Mouse (Mus musculus): ENCODE measurements around the gene Tff1. TPM values are rescaled to one million over a fixed set of nuclear protein-coding genes. Genes with fewer than 3 reads are reported as not detected.

Tff1 gene
- polyA plus RNA-seq, 1 experiment from 2014 or later: not detected

- Histone ChIP-seq H3K4me2 (ENCODE audit: low read depth, low read length) (peak overlapping the region; percentile 63), H3K27me3 (ENCODE audit: insufficient read depth, low read length) (no peaks in the 10 kb centered on the region), H3K9ac (replicated peaks) (no peak overlapping the region), H3K27ac (ENCODE audit: low read depth) (peak overlapping the region; percentile 72), H3K4me3 (ENCODE audit: low read depth, low read length) (0 out of 2 replicates have a peak overlapping the region, but pooled peaks have one; percentile 11), H3K36me3 (replicated peaks; ENCODE audit: insufficient read depth, low read length) (no peaks in the 10 kb centered on the region), H3K4me1 (ENCODE audit: insufficient read depth) (peaks cover 5% of the 10 kb centered on the region; the same call in 1 of the 2 replicates), H3K9me3 (ENCODE audit: low read length) (no peaks in the 10 kb centered on the region)
- ATAC-seq (peak; percentile 97), DNase-seq (peak; percentile 57)
- 43% methylated on average over 5 of the region's 5 CpGs for WGBS (ENCODE audit: insufficient replicate concordance)
- TF ChIP-seq CTCF (IDR thresholded peaks at IDR 0.05; ENCODE audit: low read depth) (no peak), EP300 (IDR thresholded peaks at IDR 0.05; ENCODE audit: low read depth) (no peak)
Observed at GRCm38 (mm10) chr17:31152512-31152911, 12.6 kb downstream of the Tff1 start.

GRCm38 (mm10) chr17:31145998-31146397 lies 19.1 kb downstream of the Tff1 start:
- Histone ChIP-seq H3K4me3 (ENCODE audit: low read depth, low read length) (no peak overlapping the region), H3K27me3 (ENCODE audit: insufficient read depth, low read length) (no peaks in the 10 kb centered on the region), H3K27ac (ENCODE audit: low read depth) (no peak overlapping the region), H3K9me3 (ENCODE audit: low read length) (no peaks in the 10 kb centered on the region), H3K36me3 (replicated peaks; ENCODE audit: insufficient read depth, low read length) (no peaks in the 10 kb centered on the region), H3K4me2 (ENCODE audit: low read depth, low read length) (no peak overlapping the region), H3K9ac (replicated peaks) (no peak overlapping the region), H3K4me1 (ENCODE audit: insufficient read depth) (no peaks in the 10 kb centered on the region)
- ATAC-seq (no peak), DNase-seq (no peak)
- TF ChIP-seq CTCF (IDR thresholded peaks at IDR 0.05; ENCODE audit: low read depth) (no peak), EP300 (IDR thresholded peaks at IDR 0.05; ENCODE audit: low read depth) (no peak)
- 50% methylated on average over 9 of the region's 9 CpGs for whole genome bisulfite sequencing (ENCODE audit: insufficient replicate concordance)

GRCm38 (mm10) chr17:31144040-31145037 lies 20.7 kb downstream of the Tff1 start, which contains the start of gene Tff2:
TSS of gene Tff2 (minus strand) at chr17:31144282.
- Histone ChIP-seq H3K36me3 (replicated peaks; ENCODE audit: insufficient read depth, low read length) (no peaks in the 10 kb centered on the region), H3K9me3 (ENCODE audit: low read length) (no peaks in the 10 kb centered on the region), H3K4me1 (ENCODE audit: insufficient read depth) (no peaks in the 10 kb centered on the region), H3K9ac (replicated peaks) (no peak within 1 kb of the TSS), H3K4me2 (ENCODE audit: low read depth, low read length) (no peak within 1 kb of the TSS), H3K27me3 (ENCODE audit: insufficient read depth, low read length) (no peaks in the 10 kb centered on the region), H3K4me3 (ENCODE audit: low read depth, low read length) (no peak within 1 kb of the TSS), H3K27ac (ENCODE audit: low read depth) (no peak within 1 kb of the TSS)
- TF ChIP-seq EP300 (IDR thresholded peaks at IDR 0.05; ENCODE audit: low read depth) (no peak), CTCF (IDR thresholded peaks at IDR 0.05; ENCODE audit: low read depth) (no peak)
- ATAC-seq (no peak), DNase-seq (no peak)
- 68% methylated on average over 15 of the region's 15 CpGs for WGBS (ENCODE audit: insufficient replicate concordance)

GRCm38 (mm10) chr17:31142116-31142515 lies 23.0 kb downstream of the Tff1 start:
- Histone ChIP-seq H3K27me3 (ENCODE audit: insufficient read depth, low read length) (no peaks in the 10 kb centered on the region), H3K4me3 (ENCODE audit: low read depth, low read length) (no peak overlapping the region), H3K4me2 (ENCODE audit: low read depth, low read length) (no peak overlapping the region), H3K27ac (ENCODE audit: low read depth) (no peak overlapping the region), H3K9me3 (ENCODE audit: low read length) (no peaks in the 10 kb centered on the region), H3K4me1 (ENCODE audit: insufficient read depth) (no peaks in the 10 kb centered on the region), H3K9ac (replicated peaks) (no peak overlapping the region), H3K36me3 (replicated peaks; ENCODE audit: insufficient read depth, low read length) (no peaks in the 10 kb centered on the region)
- 86% methylated on average over 7 of the region's 7 CpGs for WGBS (ENCODE audit: insufficient replicate concordance)
- TF ChIP-seq CTCF (IDR thresholded peaks at IDR 0.05; ENCODE audit: low read depth) (no peak), EP300 (IDR thresholded peaks at IDR 0.05; ENCODE audit: low read depth) (no peak)
- ATAC-seq (no peak), DNase-seq (no peak)

GRCm38 (mm10) chr17:31138398-31138797 lies 26.7 kb downstream of the Tff1 start:
- Histone ChIP-seq H3K4me1 (ENCODE audit: insufficient read depth) (no peaks in the 10 kb centered on the region; the same call in 1 of the 2 replicates), H3K9ac (replicated peaks) (no peak overlapping the region), H3K9me3 (ENCODE audit: low read length) (no peaks in the 10 kb centered on the region), H3K27me3 (ENCODE audit: insufficient read depth, low read length) (no peaks in the 10 kb centered on the region), H3K36me3 (replicated peaks; ENCODE audit: insufficient read depth, low read length) (no peaks in the 10 kb centered on the region), H3K4me3 (ENCODE audit: low read depth, low read length) (no peak overlapping the region), H3K27ac (ENCODE audit: low read depth) (no peak overlapping the region), H3K4me2 (ENCODE audit: low read depth, low read length) (no peak overlapping the region)
- WGBS (ENCODE audit: insufficient replicate concordance): 23% methylated on average over 5 of the region's 5 CpGs
- peak; percentile 70 for DNase-seq
- TF ChIP-seq CTCF (IDR thresholded peaks at IDR 0.05; ENCODE audit: low read depth): peak; percentile 90
- no peak for TF ChIP-seq EP300 (IDR thresholded peaks at IDR 0.05; ENCODE audit: low read depth)
- peak; percentile 23; the same call in 1 of the 2 replicates for ATAC-seq

- Histone ChIP-seq H3K27ac (ENCODE audit: low read depth) (no peak overlapping the region), H3K9ac (replicated peaks) (no peak overlapping the region), H3K4me2 (ENCODE audit: low read depth, low read length) (no peak overlapping the region), H3K9me3 (ENCODE audit: low read length) (no peaks in the 10 kb centered on the region), H3K27me3 (ENCODE audit: insufficient read depth, low read length) (no peaks in the 10 kb centered on the region), H3K4me3 (ENCODE audit: low read depth, low read length) (no peak overlapping the region), H3K4me1 (ENCODE audit: insufficient read depth) (no peaks in the 10 kb centered on the region; the same call in 1 of the 2 replicates), H3K36me3 (replicated peaks; ENCODE audit: insufficient read depth, low read length) (no peaks in the 10 kb centered on the region)
- TF ChIP-seq EP300 (IDR thresholded peaks at IDR 0.05; ENCODE audit: low read depth) (no peak), CTCF (IDR thresholded peaks at IDR 0.05; ENCODE audit: low read depth) (no peak)
- WGBS (ENCODE audit: insufficient replicate concordance): 58% methylated on average over 1 of the region's 1 CpGs
- no peak for DNase-seq
- no peak for ATAC-seq
Observed at GRCm38 (mm10) chr17:31136821-31137220, 28.3 kb downstream of the Tff1 start.

All from liver, postnatal 0 days (tissue).